Mouse (Mus musculus): ENCODE measurements around the gene Mfap2. TPM values are rescaled to one million over a fixed set of nuclear protein-coding genes. Genes with fewer than 3 reads are reported as not detected.
A peak's percentile ranks its signal among the peaks of the same experiment; 100 is the strongest.

Mfap2 gene
- polyA plus RNA-seq, 1 experiment from 2014 or later: 412 TPM

- H3K9me3 ChIP-seq (ENCODE audit: control insufficient read depth, low read length): no peaks in the 10 kb centered on the region
- 10% methylated on average over 6 of the region's 6 CpGs for WGBS
- ATAC-seq (ENCODE audit: low FRiP score, low TSS enrichment): peak; percentile 64
Observed at GRCm38 (mm10) chr4:141031733-141032132, 21.5 kb downstream of the Mfap2 start.

GRCm38 (mm10) chr4:141033606-141034549 lies 23.7 kb downstream of the Mfap2 start:
- peaks cover 82% of the 10 kb centered on the region for H3K36me3 ChIP-seq (ENCODE audit: control insufficient read depth, insufficient read depth, low read length)
- no peaks in the 10 kb centered on the region for H3K4me1 ChIP-seq (ENCODE audit: control insufficient read depth, insufficient read depth, low read length)
- no peak overlapping the region for H3K4me2 ChIP-seq (replicated peaks; ENCODE audit: low read depth, low read length)
- H3K27ac ChIP-seq (ENCODE audit: low read depth, low read length): no peak overlapping the region
- WGBS: 71% methylated on average over 27 of the region's 27 CpGs
- ATAC-seq (ENCODE audit: low FRiP score, low TSS enrichment): no peak
- no peak overlapping the region for H3K9ac ChIP-seq (ENCODE audit: low read depth, low read length)
- H3K27me3 ChIP-seq (ENCODE audit: control insufficient read depth, insufficient read depth, low read length): no peaks in the 10 kb centered on the region
- H3K4me3 ChIP-seq (ENCODE audit: low read length): no peak overlapping the region
- H3K9me3 ChIP-seq (ENCODE audit: control insufficient read depth, low read length): no peaks in the 10 kb centered on the region

More at GRCm38 (mm10) chr4:141031733-141032132, 21.5 kb downstream of the Mfap2 start:
- H3K4me3 ChIP-seq (ENCODE audit: low read length): no peak overlapping the region
- H3K4me2 ChIP-seq (replicated peaks; ENCODE audit: low read depth, low read length): no peak overlapping the region
- no peaks in the 10 kb centered on the region for H3K4me1 ChIP-seq (ENCODE audit: control insufficient read depth, insufficient read depth, low read length)
- H3K36me3 ChIP-seq (ENCODE audit: control insufficient read depth, insufficient read depth, low read length): peaks cover 77% of the 10 kb centered on the region
- no peak overlapping the region for H3K27ac ChIP-seq (ENCODE audit: low read depth, low read length)
- no peaks in the 10 kb centered on the region for H3K27me3 ChIP-seq (ENCODE audit: control insufficient read depth, insufficient read depth, low read length)
- no peak overlapping the region for H3K9ac ChIP-seq (ENCODE audit: low read depth, low read length)

- 51% methylated on average over 12 of the region's 12 CpGs for WGBS
- Histone ChIP-seq H3K36me3 (ENCODE audit: control insufficient read depth, insufficient read depth, low read length) (peaks cover 42% of the 10 kb centered on the region), H3K4me2 (replicated peaks; ENCODE audit: low read depth, low read length) (no peak overlapping the region)
Observed at GRCm38 (mm10) chr4:141041117-141041516, 30.9 kb downstream of the Mfap2 start.

GRCm38 (mm10) chr4:141044816-141045215 lies 34.6 kb downstream of the Mfap2 start:
- peaks cover 22% of the 10 kb centered on the region; the same call in 1 of the 2 replicates for H3K4me1 ChIP-seq (ENCODE audit: control insufficient read depth, insufficient read depth, low read length)
- ATAC-seq (ENCODE audit: low FRiP score, low TSS enrichment): peak; percentile 45; the same call in 1 of the 2 replicates
- peaks cover 17% of the 10 kb centered on the region for H3K36me3 ChIP-seq (ENCODE audit: control insufficient read depth, insufficient read depth, low read length)
- H3K9ac ChIP-seq (ENCODE audit: low read depth, low read length): no peak overlapping the region
- WGBS: 10% methylated on average over 8 of the region's 8 CpGs
- H3K4me3 ChIP-seq (ENCODE audit: low read length): no peak overlapping the region
- no peaks in the 10 kb centered on the region for H3K27me3 ChIP-seq (ENCODE audit: control insufficient read depth, insufficient read depth, low read length)
- no peaks in the 10 kb centered on the region for H3K9me3 ChIP-seq (ENCODE audit: control insufficient read depth, low read length)
- H3K27ac ChIP-seq (ENCODE audit: low read depth, low read length): peak overlapping the region; percentile 43; the same call in 1 of the 2 replicates
- H3K4me2 ChIP-seq (replicated peaks; ENCODE audit: low read depth, low read length): no peak overlapping the region

More at GRCm38 (mm10) chr4:141041117-141041516, 30.9 kb downstream of the Mfap2 start:
- H3K27ac ChIP-seq (ENCODE audit: low read depth, low read length): no peak overlapping the region
- no peak overlapping the region for H3K9ac ChIP-seq (ENCODE audit: low read depth, low read length)
- H3K27me3 ChIP-seq (ENCODE audit: control insufficient read depth, insufficient read depth, low read length): no peaks in the 10 kb centered on the region
- H3K4me1 ChIP-seq (ENCODE audit: control insufficient read depth, insufficient read depth, low read length): no peaks in the 10 kb centered on the region
- H3K9me3 ChIP-seq (ENCODE audit: control insufficient read depth, low read length): no peaks in the 10 kb centered on the region
- peak; percentile 7; the same call in 1 of the 2 replicates for ATAC-seq (ENCODE audit: low FRiP score, low TSS enrichment)
- H3K4me3 ChIP-seq (ENCODE audit: low read length): no peak overlapping the region

- no peaks in the 10 kb centered on the region for H3K9me3 ChIP-seq (ENCODE audit: control insufficient read depth, low read length)
- H3K36me3 ChIP-seq (ENCODE audit: control insufficient read depth, insufficient read depth, low read length): peaks cover 12% of the 10 kb centered on the region
- H3K9ac ChIP-seq (ENCODE audit: low read depth, low read length): peak overlapping the region; percentile 7; the same call in 1 of the 2 replicates
- no peak overlapping the region for H3K4me2 ChIP-seq (replicated peaks; ENCODE audit: low read depth, low read length)
- ATAC-seq (ENCODE audit: low FRiP score, low TSS enrichment): no peak
- no peak overlapping the region for H3K4me3 ChIP-seq (ENCODE audit: low read length)
- WGBS: 68% methylated on average over 17 of the region's 17 CpGs
- H3K4me1 ChIP-seq (ENCODE audit: control insufficient read depth, insufficient read depth, low read length): peaks cover 53% of the 10 kb centered on the region
- H3K27me3 ChIP-seq (ENCODE audit: control insufficient read depth, insufficient read depth, low read length): no peaks in the 10 kb centered on the region
- H3K27ac ChIP-seq (ENCODE audit: low read depth, low read length): no peak overlapping the region
Observed at GRCm38 (mm10) chr4:141048810-141049475, 38.7 kb downstream of the Mfap2 start.

- Histone ChIP-seq H3K36me3 (ENCODE audit: control insufficient read depth, insufficient read depth, low read length) (peaks cover 12% of the 10 kb centered on the region), H3K27me3 (ENCODE audit: control insufficient read depth, insufficient read depth, low read length) (no peaks in the 10 kb centered on the region), H3K4me3 (ENCODE audit: low read length) (no peak overlapping the region), H3K27ac (ENCODE audit: low read depth, low read length) (peak overlapping the region; percentile 3; the same call in 1 of the 2 replicates), H3K4me2 (replicated peaks; ENCODE audit: low read depth, low read length) (no peak overlapping the region), H3K9ac (ENCODE audit: low read depth, low read length) (no peak overlapping the region), H3K9me3 (ENCODE audit: control insufficient read depth, low read length) (no peaks in the 10 kb centered on the region), H3K4me1 (ENCODE audit: control insufficient read depth, insufficient read depth, low read length) (peaks cover 57% of the 10 kb centered on the region)
- WGBS: 18% methylated on average over 4 of the region's 4 CpGs
- 0 out of 2 replicates have a peak, but pooled peaks have one; percentile 14 for ATAC-seq (ENCODE audit: low FRiP score, low TSS enrichment)
Observed at GRCm38 (mm10) chr4:141049476-141049835, 39.2 kb downstream of the Mfap2 start.

- Histone ChIP-seq H3K36me3 (ENCODE audit: control insufficient read depth, insufficient read depth, low read length) (peaks cover 2% of the 10 kb centered on the region; the same call in 1 of the 2 replicates), H3K4me2 (replicated peaks; ENCODE audit: low read depth, low read length) (peak overlapping the region; percentile 26; the same call in 1 of the 2 replicates), H3K9me3 (ENCODE audit: control insufficient read depth, low read length) (no peaks in the 10 kb centered on the region), H3K27ac (ENCODE audit: low read depth, low read length) (peak overlapping the region; percentile 90), H3K27me3 (ENCODE audit: control insufficient read depth, insufficient read depth, low read length) (no peaks in the 10 kb centered on the region), H3K4me1 (ENCODE audit: control insufficient read depth, insufficient read depth, low read length) (peaks cover 48% of the 10 kb centered on the region), H3K9ac (ENCODE audit: low read depth, low read length) (peak overlapping the region; percentile 12; the same call in 1 of the 2 replicates), H3K4me3 (ENCODE audit: low read length) (no peak overlapping the region; the same call in 1 of the 2 replicates)
- WGBS: 90% methylated on average over 12 of the region's 12 CpGs
- ATAC-seq (ENCODE audit: low FRiP score, low TSS enrichment): no peak
Observed at GRCm38 (mm10) chr4:141052442-141052841, 42.2 kb downstream of the Mfap2 start.

GRCm38 (mm10) chr4:141053138-141053537 lies 42.9 kb downstream of the Mfap2 start:
- 36% methylated on average over 8 of the region's 8 CpGs for WGBS
- Histone ChIP-seq H3K27ac (ENCODE audit: low read depth, low read length) (peak overlapping the region; percentile 90), H3K27me3 (ENCODE audit: control insufficient read depth, insufficient read depth, low read length) (no peaks in the 10 kb centered on the region), H3K36me3 (ENCODE audit: control insufficient read depth, insufficient read depth, low read length) (peaks cover 2% of the 10 kb centered on the region; the same call in 1 of the 2 replicates), H3K4me3 (ENCODE audit: low read length) (peak overlapping the region; percentile 0; the same call in 1 of the 2 replicates), H3K9ac (ENCODE audit: low read depth, low read length) (peak overlapping the region; percentile 13; the same call in 1 of the 2 replicates), H3K4me1 (ENCODE audit: control insufficient read depth, insufficient read depth, low read length) (peaks cover 47% of the 10 kb centered on the region), H3K9me3 (ENCODE audit: control insufficient read depth, low read length) (no peaks in the 10 kb centered on the region), H3K4me2 (replicated peaks; ENCODE audit: low read depth, low read length) (peak overlapping the region; percentile 26)
- no peak; the same call in 1 of the 2 replicates for ATAC-seq (ENCODE audit: low FRiP score, low TSS enrichment)
